Mouse (Mus musculus) inflammation-experienced regulatory T-cells, adult 6 months (primary cell): ENCODE results near the gene Ppie. TPM values are rescaled to one million over a fixed set of nuclear protein-coding genes. Genes with fewer than 3 reads are reported as not detected.

Experiments
- polyA plus RNA-seq, 3 experiments: library from polyadenylated mRNA; unstranded; fragments of 100-300 nt; shearing (Covaris generic); gene quantifications; one replicate each; pipeline ENCODE4 v1.2.1; 2017

The Ppie gene
- polyA plus RNA-seq, 3 experiments from 2014 or later = 68.9 to 105 (median 92.0) TPM

Other genes starting within 250 kb of the Ppie start
- 1 to 10 TPM in 2 of 3 experiments, under 1 TPM in 1; 0.68 to 1.5 (median 1.3) TPM for gene Mfsd2a, start 178.8 kb downstream of the Ppie start, polyA plus RNA-seq
- not detected for gene Mycl, start 144.3 kb downstream of the Ppie start, polyA plus RNA-seq
- 10 to 100 TPM; 10.7 to 20.6 (median 19.9) TPM for gene Trit1, start 123.4 kb downstream of the Ppie start, polyA plus RNA-seq
- not detected for gene Bmp8b, start 34.8 kb downstream of the Ppie start, polyA plus RNA-seq
- gene Oxct2b, start 23.7 kb downstream of the Ppie start, polyA plus RNA-seq = not detected
- gene Hpcal4, start 43.3 kb upstream of the Ppie start, polyA plus RNA-seq = not detected
- gene Nt5c1a, start 61.6 kb upstream of the Ppie start, polyA plus RNA-seq = not detected
- gene Heyl, start 93.6 kb upstream of the Ppie start, polyA plus RNA-seq = under 1 TPM in 1 of 3 experiments, not detected in 2; 0.10 TPM
- gene Pabpc4, start 122.4 kb upstream of the Ppie start, polyA plus RNA-seq = 10 to 100 TPM; 13.5 to 18.7 (median 14.7) TPM
- not detected for gene Oxct2a, start 183.7 kb upstream of the Ppie start, polyA plus RNA-seq
- not detected for gene Bmp8a, start 203.3 kb upstream of the Ppie start, polyA plus RNA-seq